Mouse (Mus musculus) adrenal gland, postnatal 14 days (tissue): ENCODE measurements around the gene Galntl5. TPM values are rescaled to one million over a fixed set of nuclear protein-coding genes. Genes with fewer than 3 reads are reported as not detected.
"Not testable (repeated sequence)": the region's sequence is repeated elsewhere in the genome, so short reads cannot be mapped to it uniquely, and the experiment has no call there.

Source experiments
- DNase-seq: peaks from one replicate; pipeline ENCODE4 v3.0.0; 2021; ENCODE audit warnings: mixed read lengths
- long read RNA-seq, 2 experiments: library from polyadenylated mRNA; stranded (forward); transcript quantifications; one replicate each; pipeline ENCODE4 v2.0.0; 2021
- total RNA-seq: library from RNA; stranded (reverse); gene quantifications from 2 replicates; pipeline ENCODE4 v1.2.3, GENCODE M21; 2021

Galntl5 gene
- total RNA-seq, result not detected in 2 replicates
- long read RNA-seq, experiment 1, result 0 reads
- long read RNA-seq, experiment 2, result 0 reads

DNA sequence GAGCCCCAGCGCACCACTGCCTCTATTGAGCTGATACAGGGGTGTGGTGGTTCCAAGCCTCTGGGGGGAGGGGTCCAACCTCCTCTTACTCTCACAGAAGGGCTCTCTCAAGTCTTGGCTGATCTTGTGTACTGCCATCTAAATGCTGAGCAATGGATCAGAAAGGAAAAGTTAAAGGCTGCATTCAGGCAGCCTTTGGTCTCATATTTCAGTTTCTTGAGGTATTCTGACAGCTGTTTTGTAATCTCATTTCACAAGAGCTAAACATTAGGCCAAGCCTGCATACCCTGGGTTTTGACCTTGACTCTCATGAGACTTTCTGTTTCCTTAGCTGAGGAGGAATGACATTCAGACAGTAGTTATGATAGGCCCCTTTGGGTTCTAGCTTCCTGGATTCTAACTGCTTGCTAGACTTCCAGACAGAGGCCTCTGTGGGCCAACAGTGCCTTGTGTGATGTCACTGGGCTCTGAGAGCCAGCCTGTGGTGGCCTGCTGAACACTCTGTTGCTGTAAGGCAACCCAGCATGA lies at the start of gene Galntl5:
Gene Galntl5 (plus strand): TSS at position 457 of the 528 bp plus-strand sequence.
- peak; percentile 23 for DNase-seq

DNA sequence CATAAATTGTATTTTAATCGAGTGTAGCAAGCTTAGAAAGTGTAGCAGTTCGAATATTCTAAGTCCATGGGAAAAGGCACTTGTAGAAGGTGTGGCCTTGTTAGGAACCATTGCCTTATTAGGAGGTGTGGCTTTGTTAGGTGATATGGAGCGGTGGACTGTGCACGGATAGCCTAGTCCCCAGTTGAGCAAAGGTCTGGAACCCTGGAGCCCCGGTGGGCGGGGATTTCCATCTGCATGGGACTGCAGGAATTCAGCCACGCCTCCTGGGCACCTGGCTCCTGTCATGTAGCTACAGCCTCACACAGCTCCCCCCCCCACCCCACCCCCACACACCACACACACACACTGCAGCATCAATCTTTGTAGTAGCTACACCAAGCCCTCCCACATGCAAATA lies 34.6 kb upstream of the Galntl5 start:
- DNase-seq, result no peak

DNA sequence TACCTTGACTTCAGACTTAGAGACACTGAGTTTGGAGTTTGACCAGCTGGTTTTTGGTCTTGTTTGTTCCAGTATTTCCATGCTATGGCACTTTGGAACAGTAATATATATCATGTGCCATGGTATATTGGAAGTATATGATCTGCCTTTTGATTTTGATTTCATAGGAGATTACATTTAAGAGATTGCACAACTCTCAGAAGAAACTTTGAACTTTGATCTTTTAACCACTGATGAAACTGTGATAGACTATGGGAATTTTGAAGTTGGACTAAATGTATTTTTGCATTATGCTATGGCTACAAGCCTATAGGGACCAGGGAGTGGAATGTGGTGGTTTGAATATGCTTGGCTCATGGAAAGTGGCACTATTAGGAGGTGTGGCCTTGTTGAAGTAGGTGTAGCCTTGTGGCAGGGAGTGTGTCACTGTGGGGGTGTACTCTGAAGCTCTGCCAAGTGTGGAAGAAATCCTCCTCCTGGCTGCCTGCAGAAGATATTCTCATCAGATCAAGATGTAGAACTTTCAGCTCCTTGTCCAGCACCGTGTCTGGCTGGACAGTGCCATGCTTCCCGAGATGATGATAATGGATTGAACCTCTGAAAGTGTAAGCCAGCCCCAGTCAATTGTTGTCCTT lies 31.8 kb upstream of the Galntl5 start:
- DNase-seq, result no peak

DNA sequence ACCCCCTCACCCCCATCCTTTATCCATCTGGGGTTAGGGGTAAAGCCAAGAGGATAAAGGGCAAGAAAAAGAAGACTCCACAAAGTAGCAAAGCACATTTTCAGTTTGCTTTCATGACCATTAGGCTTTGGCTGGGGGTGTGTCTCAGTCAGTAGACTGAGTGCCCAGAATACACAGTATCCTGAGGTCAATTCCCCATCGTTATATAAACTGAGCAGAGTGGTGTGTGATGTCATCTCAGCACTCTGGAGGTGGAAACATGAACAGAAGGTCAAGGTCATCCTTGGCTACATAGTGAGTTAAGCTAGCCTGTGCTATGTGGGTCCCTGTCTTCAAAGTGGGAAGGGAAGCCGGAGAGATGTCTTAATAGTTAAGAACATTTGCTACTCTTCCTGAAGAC lies 27.8 kb upstream of the Galntl5 start:
- DNase-seq, result no peak

DNA sequence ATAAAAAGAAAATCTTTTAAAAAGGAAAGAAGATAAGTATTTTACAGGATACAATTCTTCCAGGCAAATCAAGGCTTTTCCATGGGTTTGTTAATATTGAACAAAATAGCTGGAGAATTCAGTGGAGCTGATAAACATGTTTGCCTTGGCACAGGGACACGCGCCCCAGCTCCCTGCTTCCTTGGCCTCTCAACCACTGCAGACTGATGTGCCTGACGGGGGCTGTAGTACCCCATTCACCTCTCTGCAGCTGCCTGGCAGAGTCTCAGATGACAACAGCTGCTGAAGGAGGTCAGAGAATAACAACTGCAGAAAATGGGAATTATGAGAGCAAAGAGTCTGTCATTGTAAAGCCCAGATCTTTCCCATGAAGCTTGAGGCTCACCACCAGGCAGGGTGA lies 27.3 kb upstream of the Galntl5 start:
- DNase-seq, result no peak

DNA sequence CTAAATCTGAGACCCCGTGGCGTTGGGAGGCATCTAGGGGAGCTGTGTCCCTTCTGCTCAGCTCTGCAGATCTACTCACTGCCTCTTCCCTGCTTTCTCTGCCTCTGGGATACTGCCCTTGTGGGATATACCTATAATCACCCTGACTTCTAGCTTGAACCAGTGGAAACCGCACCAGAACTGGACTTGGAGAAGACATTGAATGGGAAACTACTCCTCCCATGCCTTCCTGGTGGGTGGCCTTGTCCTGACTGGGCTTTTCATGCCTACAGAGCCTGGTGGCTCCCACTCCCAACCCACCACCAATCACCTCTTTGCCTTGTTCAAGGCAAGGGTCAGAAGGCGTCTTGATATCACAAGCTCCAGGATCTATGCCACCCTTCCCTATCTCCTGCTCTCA lies 26.4 kb upstream of the Galntl5 start:
- no peak for DNase-seq

DNA sequence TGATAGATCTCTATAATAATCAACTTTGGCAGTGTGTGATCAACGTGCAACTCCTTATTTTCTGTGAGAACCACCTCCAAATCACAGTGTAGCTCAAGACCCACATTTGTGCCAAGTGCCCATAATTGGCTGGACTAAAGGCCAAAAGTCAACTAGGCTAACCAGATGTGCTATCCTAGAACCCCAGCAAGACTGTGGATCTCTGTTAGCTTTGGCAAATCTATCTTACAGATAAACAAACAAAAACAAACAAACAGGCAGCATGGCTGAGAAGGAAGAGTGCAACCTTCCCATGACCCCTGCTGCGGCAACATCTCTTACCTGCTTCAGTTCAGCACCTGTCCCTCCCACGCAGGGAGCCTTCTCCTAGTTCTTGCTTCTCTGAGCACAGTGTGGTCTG lies 25.9 kb upstream of the Galntl5 start:
- DNase-seq, result no peak

DNA sequence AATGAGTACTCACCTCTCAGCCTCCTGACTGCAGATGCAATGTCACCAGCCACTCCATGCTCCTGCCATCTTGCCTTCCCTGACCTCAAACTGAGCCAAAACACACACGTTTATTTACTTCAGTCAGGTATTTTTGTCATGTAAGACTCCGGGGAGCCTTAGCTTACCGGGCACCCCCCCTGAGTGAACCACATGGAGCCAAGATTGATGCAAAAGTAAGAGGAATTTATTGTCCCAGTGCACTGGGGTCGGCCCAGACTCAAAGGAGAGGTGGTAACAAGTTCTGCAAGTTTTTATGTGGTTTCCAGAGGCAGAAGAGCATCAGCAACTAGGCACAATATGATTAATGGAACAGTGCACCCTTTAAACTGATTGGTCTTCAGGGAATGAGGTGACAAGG lies 24.1 kb upstream of the Galntl5 start:
- no peak for DNase-seq

DNA sequence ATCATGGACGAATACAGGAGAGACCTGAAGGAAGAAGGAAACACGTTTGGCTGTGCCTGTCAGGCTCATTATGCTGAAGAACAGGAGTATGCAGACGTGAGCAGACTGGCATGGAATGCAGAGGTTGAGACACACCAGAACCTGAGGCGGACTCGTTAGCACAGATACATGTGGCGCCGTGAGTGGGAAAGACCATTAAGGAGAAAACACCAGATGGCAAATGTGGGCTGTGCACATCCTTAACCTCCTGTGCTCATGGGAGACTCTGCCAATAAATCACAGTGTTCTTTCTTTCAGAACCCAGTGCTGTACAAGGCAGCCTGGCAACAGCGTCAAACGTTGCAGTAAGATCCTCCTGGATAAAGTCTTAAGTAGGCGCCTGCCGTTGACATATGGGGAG lies 20.7 kb upstream of the Galntl5 start:
- no peak for DNase-seq

DNA sequence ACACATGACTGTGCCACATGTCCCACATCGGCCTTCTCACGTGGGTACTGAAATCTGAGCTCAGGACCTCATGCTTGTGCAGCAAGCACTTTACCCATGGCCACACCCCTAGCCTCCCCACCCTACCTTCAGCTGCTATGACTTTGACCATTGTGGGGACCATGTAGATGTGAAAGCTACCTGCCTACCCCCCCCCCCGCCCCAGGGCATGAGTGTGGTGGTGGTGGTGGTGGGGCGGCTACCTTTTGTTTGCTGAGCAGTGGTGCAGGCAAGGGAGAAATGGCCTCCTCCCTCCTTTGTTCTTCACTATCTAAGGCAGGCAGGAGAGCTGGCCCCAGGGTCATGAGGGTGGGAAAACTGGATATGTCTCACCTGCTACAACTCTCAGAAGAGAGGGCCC lies 18.3 kb upstream of the Galntl5 start:
- no peak for DNase-seq

DNA sequence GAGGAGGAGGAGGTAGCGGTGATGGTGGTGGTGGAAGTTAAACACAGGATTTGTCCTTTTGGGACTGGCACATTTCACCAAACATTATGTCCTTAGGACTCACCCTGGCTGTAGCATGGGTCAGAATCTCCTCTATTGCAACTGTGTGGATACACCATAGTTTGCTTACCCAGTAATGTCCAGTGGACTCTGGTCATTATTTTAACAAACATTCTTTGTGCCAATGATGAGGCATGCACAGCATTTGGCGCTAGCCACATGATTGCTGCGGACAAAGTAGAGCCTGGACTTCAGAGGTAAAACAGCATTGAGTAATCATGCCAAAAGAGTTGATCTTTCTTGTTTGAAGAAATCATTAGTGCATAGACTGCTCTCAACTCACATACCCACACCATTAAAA lies 17.3 kb upstream of the Galntl5 start:
- DNase-seq, result no peak

DNA sequence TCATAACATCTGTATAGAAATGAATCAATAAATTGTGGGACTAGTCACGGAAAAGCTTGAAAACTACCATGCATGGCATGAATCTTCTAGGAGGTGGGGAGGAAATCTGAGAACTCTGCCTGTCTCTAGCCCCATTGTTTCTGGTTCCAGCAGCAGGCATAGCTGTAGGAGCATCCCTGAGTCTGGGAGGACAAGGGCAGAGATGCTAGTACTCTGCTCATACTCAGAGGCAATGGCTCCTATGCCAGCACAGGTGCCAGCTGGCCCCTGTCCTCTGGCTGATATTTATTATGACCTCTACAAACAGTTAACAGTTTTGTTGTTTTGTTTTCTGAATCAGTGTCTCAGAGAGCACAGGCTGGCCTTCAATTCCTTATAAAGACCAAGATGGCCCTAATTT lies 16.9 kb upstream of the Galntl5 start:
- DNase-seq, result no peak

DNA sequence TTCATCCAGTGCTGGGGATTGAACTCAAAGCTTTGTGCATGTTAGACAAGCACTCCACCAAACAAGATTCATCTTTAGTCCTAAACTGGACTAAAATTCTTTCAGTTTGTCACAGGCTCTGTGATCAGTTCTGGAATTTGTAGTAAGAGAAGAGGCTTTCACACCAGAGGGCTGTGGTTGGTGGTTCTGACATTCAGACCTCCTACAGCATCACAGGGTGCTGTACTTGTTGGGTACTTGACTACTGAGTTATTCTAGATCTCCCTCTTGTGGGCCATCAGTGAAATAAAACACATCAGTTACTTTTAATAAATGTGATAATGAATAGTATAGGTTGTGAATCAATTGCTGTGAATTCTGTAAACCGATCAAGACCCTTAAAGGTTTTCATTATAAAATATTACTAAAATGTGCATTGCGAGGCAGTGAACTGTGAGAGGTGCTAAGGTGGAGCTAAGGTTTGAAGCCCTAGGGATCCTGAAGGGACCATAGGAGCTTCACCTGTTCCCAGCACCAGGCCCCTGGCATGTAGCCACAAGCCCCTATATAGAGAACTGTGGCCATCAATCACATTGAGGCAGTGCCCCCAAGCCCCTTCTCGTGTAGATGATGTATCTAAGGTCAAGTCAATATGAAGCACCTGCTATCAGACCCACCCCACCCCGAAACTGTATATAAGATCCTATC lies 16.0 kb upstream of the Galntl5 start:
- no peak for DNase-seq

DNA sequence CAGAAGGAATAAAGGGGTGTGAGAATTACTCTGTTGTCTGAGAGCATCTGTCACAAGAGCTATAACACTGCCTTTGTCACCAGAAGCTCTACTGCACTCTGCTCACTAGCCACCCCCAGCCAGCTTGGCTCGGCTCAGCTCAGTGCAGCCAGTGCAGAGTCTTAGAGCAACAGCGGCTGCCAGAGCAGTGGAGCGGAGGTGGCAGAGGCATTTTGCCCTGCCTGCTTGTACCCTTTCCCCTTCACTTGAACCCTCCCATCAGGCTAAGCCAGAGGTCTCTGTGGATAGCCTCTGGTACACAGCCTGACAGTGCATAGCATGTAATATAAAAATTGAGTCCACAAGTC lies 15.5 kb upstream of the Galntl5 start:
- no peak for DNase-seq

DNA sequence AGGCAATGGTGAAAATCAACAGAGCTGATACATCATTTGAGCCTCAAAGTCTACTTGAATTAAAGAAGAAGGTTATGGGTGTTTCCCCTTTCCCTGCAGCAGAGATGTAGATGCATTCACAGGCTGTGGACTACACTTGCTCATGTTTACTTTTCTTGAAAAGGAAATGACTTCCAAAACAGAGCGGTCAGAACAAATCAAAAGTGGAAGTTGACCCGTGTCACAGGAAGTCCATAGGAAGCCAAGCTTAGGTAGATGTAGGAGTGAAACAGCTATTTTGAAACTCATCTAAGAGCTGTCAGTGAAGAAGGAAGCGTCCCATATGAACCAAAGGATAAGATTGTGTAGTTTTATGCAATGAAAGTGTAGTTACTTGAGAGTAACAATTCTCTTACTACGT lies 14.6 kb upstream of the Galntl5 start:
- DNase-seq, result no peak

DNA sequence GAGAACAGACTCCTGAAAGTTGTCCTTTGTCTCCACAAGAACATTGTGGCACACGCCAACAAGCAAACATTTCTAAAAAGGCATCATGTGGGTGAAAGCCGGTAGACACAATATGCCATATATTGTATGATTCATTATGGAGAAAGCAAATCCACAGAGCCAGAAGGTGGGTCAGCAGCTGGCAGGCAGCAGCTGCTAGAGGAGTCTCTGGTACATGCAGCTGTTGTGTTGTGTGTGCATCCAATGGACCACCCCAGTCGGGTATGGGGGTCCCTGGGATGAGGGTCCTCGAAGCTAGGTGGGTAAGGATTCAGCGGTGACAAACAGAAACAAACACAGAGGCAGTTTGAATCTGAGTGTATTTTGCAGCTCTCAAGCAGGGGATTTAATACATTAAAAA lies 3.3 kb upstream of the Galntl5 start:
- not testable (repeated sequence) for DNase-seq

DNA sequence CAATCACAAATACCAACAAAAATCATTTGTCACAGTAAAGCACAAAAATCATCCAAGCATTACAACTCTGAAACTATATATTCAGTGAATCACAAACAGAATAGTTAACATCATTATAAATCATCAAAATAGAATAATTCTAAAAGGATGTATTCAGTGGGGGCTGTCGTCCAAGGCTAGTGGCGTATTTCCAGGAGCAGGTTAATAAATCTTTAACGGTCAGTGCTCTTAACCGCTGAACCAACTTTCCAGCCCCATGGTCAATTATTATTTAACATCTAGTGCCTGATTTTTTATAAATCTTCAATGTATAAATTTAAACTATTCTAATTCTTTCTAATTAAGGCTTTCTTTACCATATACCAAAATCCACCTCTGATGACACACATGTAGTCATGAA lies 2.7 kb upstream of the Galntl5 start:
- not testable (repeated sequence) for DNase-seq

DNA sequence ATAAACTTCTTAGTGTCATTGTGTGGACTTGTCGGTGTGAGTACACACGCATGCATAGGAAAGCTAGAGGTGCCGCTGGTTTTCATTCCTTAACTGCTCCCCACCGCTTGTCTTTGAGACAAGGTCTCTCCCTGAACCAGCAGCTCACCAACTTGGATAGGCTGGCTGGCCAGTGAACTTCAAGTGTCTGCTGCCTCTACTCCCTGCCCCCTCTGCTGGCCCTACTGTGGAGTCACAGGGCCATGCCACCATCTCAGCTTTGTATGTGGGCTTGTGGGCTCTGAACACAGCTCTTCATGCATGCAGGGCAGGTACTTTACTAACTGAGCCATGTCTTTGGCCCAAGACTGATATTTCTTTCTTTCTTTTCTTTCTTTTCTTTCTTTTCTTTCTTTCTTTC lies 2.0 kb upstream of the Galntl5 start:
- DNase-seq, result no peak

DNA sequence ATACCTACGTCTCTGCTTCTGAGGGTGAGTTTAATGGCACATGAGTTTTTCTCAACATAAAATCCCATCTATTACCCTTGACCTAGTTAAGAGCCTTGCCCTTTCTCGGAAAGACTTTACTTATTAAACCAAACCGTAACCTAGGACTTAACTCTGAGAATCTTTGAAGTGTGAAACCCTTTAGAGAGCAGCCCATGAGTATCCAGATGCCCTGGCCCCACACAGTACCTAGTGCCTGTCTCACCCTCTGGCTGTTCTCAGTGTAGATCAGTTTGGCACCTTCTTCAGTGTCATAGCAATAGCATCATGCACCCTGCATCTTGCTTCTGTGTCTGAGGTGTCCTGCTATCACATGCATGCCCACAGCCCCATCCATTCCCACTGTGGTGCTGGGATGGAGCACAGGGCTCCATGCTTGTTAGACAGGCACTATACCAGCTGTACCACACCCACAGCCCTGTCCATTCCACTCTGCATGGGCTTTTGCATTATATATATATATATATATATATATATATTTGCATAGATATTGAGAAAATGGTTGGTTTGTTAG lies 1.2 kb upstream of the Galntl5 start:
- DNase-seq, result no peak

DNA sequence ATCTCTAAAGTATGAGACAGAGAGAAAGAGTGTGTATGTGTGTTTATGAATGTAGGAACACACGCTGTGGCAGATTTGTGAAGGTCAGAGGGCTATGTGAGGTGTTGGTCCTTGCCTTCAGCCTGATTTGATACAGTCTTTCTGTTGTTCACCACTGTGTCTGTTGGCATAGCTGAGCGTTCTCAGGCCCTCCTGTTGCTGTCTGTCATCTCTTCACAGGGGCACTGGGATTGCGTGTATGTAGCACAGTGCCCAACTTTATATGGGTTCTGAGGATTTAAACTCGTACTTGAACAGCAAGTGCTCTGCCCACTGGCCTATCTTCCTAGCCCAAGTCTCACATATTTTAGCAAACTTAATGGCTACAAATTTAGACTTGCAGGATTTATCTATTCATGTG lies 2.3 kb downstream of the Galntl5 start:
- DNase-seq, result no peak

DNA sequence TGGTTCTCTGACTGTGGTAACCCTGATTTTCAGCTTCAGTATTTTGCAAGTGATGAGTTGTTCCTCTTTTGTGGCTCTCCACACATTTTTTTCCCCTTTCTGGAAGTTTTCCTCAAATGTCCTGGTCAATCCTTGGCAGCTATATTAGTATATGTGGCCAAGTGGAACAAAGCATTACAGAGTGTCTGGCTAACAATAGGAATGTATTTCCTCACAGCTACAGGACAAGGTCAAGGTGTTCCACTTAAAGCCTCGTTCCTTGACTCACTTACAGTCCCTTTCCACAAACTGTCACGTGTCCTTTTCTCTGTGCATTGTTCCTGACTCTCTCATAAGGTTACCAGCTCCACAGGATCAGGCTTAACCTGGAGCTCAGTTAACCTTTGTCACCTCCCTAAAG lies 3.3 kb downstream of the Galntl5 start:
- DNase-seq, result no peak

DNA sequence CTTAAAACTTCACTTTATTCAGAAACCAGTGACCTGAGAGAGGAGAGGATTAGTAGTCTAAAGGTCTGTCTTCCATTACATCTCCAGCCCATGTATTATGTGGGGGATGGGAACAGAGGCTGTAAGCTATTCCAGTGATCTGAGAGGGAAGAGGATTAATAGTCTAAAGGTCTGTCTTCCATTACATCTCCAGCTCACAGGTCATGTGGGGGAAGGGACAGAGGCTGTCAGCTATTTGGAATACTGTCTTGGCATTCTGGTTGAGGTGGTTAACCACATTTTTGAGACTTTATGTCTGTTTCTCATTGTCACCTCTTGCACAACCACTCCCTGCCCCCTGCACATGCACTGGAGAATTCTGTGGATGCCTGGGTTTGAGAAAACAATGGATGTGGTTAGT lies 6.5 kb downstream of the Galntl5 start:
- no peak for DNase-seq

DNA sequence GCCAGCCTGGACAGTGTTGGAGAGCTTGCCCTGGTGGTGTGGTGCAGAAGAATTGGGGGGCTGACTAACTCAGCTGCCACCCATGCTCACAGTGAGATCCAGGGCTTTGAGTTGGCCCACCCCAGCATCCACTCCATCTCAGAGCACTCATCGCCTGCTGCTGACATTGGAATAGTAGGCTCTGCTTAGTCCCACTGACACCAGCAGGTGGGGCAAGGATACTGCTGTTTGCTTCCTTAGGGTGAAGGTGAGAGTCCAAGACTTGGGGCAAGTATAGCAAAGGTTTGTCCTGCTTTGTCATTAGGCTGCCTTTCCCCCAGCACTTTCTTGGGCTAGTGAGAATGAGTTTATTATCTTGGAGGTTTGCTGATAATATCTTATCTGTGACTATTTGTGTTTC lies 7.5 kb downstream of the Galntl5 start:
- DNase-seq, result peak; percentile 50

DNA sequence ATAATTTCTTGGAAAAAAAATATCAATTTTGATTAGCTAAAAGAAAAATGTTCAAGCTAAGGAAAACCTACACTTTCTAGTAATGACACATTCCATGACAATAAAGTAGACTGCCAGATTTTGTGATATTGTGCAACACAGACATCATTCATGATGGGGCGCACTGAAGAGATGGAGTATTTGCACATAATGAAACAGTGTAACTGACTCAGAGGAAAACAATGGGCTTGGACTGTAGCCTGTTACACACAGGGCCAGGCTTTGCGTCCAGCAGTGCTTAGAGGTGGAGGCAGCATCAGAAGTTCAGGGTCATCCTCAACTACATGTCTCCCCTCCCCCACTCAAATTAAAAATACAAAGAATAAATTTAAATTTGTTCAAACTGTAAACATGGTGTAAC lies 9.3 kb downstream of the Galntl5 start:
- peak; percentile 38 for DNase-seq
